Mouse (Mus musculus): Measurements from ENCODE around the gene Slc41a2. TPM values are rescaled to one million over a fixed set of nuclear protein-coding genes. Genes with fewer than 3 reads are reported as not detected.

Slc41a2 gene
- polyA plus RNA-seq, 1 experiment from 2014 or later = 1.6 TPM

DNA sequence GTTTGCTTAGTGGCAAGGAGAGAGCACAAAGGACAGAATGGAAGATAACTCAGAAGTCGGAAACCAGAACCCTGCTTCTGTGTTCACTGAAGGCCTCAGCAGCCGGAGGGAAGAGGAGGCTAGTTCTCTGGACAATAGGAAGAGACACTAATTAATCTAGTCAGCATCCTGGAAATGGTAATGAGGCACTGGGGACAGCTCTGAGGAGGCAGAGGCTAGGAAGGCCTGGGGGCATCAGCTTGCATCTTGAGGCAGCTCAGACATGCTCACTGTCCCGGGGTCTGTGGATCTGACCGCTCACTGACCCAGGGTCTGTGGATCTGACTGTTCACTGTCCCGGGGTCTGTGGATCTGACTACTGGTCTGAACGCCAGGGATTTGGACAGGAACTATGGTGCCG, 92.0 kb downstream of the Slc41a2 start:
- H3K27me3 ChIP-seq (replicated peaks; ENCODE audit: control insufficient read depth, insufficient read depth, low read length) = no peaks in the 10 kb centered on the region; the same call in 1 of the 2 replicates
- H3K9me3 ChIP-seq (ENCODE audit: control insufficient read depth, low read length) = no peaks in the 10 kb centered on the region
- no peak overlapping the region for H3K9ac ChIP-seq (ENCODE audit: low read length)
- WGBS = 75% methylated on average over 7 of the region's 7 CpGs
- no peak overlapping the region for H3K27ac ChIP-seq (ENCODE audit: low read depth)
- no peak overlapping the region for H3K4me2 ChIP-seq (ENCODE audit: low read length)
- no peak overlapping the region for H3K4me3 ChIP-seq (ENCODE audit: low read depth, low read length)
- no peaks in the 10 kb centered on the region for H3K4me1 ChIP-seq (replicated peaks; ENCODE audit: control insufficient read depth, insufficient read depth, low read length)
- no peak for DNase-seq (ENCODE audit: low spot score)
- ATAC-seq (replicated peaks; ENCODE audit: low FRiP score, low TSS enrichment, low read depth) = no peak
- H3K36me3 ChIP-seq (ENCODE audit: control insufficient read depth, insufficient read depth, low read length) = no peaks in the 10 kb centered on the region

DNA sequence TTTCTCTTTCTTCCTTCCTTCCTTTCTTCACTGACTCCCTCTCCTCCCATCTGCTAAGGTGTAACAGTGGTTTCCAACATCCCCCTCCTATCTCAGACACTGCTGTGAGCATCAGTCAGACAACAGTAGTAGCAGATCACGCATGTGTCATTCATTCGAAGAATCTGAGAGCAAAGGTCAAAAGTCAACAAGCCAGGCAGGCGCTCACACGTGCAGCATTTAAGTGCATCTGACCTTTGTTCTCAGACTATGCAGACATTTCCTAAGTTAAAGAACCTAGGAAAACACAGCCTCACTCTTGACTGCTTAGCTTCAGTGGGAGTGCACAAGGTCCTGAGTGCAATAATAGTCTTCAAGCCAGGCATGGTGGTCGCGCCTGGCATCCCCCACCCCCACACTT, 93.6 kb downstream of the Slc41a2 start:
- WGBS = 33% methylated on average over 6 of the region's 6 CpGs
- H3K4me3 ChIP-seq (ENCODE audit: low read depth, low read length) = no peak overlapping the region
- DNase-seq (ENCODE audit: low spot score) (no peak), ATAC-seq (replicated peaks; ENCODE audit: low FRiP score, low TSS enrichment, low read depth) (no peak)
- H3K27me3 ChIP-seq (replicated peaks; ENCODE audit: control insufficient read depth, insufficient read depth, low read length) = no peaks in the 10 kb centered on the region; the same call in 1 of the 2 replicates
- H3K4me2 ChIP-seq (ENCODE audit: low read length) = no peak overlapping the region
- no peaks in the 10 kb centered on the region for H3K36me3 ChIP-seq (ENCODE audit: control insufficient read depth, insufficient read depth, low read length)
- no peak overlapping the region for H3K27ac ChIP-seq (ENCODE audit: low read depth)
- H3K9me3 ChIP-seq (ENCODE audit: control insufficient read depth, low read length) = no peaks in the 10 kb centered on the region
- no peak overlapping the region for H3K9ac ChIP-seq (ENCODE audit: low read length)
- H3K4me1 ChIP-seq (replicated peaks; ENCODE audit: control insufficient read depth, insufficient read depth, low read length) = no peaks in the 10 kb centered on the region

DNA sequence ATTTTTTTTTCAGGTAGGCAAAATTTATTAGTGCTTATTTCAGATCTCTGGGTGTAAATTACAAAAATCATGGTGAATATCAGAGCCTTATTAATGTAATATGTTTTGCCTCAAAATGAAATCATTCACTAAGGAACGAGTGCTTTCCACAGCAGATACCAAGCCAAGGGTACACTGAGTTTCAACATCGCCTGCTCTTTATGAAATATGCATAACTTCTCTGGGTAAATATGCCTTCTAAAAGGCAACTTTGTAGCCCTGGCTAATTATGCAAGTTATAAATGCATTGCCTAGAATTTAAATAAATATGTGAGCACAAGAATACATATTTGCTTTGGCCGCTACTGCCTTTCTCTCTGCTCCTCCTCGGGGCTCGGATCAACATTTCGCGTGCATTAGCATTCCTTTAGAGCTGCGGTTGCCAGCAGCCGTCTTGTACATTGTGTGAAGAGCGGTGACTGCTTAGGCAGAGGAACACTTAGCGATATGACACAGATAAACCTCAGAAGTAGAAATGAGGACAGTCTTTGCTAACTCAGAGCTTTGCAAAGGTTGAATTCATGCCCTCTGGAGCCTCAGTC, 95.5 kb downstream of the Slc41a2 start:
- DNase-seq (ENCODE audit: low spot score) (no peak), ATAC-seq (replicated peaks; ENCODE audit: low FRiP score, low TSS enrichment, low read depth) (no peak)
- H3K27ac ChIP-seq (ENCODE audit: low read depth) = no peak overlapping the region
- H3K27me3 ChIP-seq (replicated peaks; ENCODE audit: control insufficient read depth, insufficient read depth, low read length) = no peaks in the 10 kb centered on the region; the same call in 1 of the 2 replicates
- no peak overlapping the region for H3K9ac ChIP-seq (ENCODE audit: low read length)
- H3K9me3 ChIP-seq (ENCODE audit: control insufficient read depth, low read length) = no peaks in the 10 kb centered on the region
- 53% methylated on average over 11 of the region's 11 CpGs for WGBS
- H3K36me3 ChIP-seq (ENCODE audit: control insufficient read depth, insufficient read depth, low read length) = no peaks in the 10 kb centered on the region
- no peaks in the 10 kb centered on the region for H3K4me1 ChIP-seq (replicated peaks; ENCODE audit: control insufficient read depth, insufficient read depth, low read length)
- H3K4me2 ChIP-seq (ENCODE audit: low read length) = no peak overlapping the region
- no peak overlapping the region for H3K4me3 ChIP-seq (ENCODE audit: low read depth, low read length)

DNA sequence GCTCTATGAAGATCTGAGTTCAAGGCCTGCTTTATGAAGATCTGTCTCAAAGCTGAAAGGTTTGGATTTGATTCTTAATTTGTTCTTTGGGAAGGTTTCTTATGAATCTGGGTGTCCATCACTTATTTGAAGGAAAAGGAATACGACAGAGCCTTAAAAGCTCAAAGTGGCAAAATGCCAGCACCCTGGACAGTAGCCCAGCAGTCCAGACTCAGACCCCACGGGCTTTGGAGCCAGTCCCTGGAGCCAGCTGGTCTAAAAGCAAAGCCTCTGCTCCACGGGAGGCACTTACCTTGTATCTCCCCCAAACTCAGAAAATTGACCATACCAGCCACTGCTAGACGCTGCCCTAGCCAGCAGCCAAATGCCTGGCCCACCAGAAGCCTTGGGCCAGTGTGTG, 103.3 kb downstream of the Slc41a2 start:
- Histone ChIP-seq H3K4me2 (ENCODE audit: low read length) (no peak overlapping the region), H3K27me3 (replicated peaks; ENCODE audit: control insufficient read depth, insufficient read depth, low read length) (no peaks in the 10 kb centered on the region), H3K4me1 (replicated peaks; ENCODE audit: control insufficient read depth, insufficient read depth, low read length) (no peaks in the 10 kb centered on the region), H3K36me3 (ENCODE audit: control insufficient read depth, insufficient read depth, low read length) (no peaks in the 10 kb centered on the region), H3K4me3 (ENCODE audit: low read depth, low read length) (no peak overlapping the region), H3K9me3 (ENCODE audit: control insufficient read depth, low read length) (no peaks in the 10 kb centered on the region), H3K9ac (ENCODE audit: low read length) (no peak overlapping the region), H3K27ac (ENCODE audit: low read depth) (no peak overlapping the region)
- ATAC-seq (replicated peaks; ENCODE audit: low FRiP score, low TSS enrichment, low read depth) (no peak), DNase-seq (ENCODE audit: low spot score) (no peak)
- WGBS = 49% methylated on average over 4 of the region's 4 CpGs

DNA sequence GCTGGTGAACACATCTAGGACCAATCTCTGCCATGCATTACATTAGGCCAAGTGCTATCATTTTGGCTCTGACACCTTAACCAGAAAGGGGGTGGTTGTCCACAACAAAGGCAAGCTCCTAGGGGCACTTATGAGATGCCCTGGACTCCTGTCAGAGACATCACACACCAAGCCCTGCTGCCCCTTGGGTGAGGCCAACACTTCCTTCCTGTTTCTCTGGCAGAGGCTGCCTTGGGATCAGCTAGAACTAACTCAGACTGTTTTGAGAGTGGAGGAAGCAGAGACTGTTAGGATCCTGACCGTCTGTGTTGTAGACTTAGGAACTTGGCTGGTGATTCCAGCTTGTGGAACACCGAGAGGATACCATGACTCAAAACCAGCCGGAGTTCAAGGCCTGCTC, 103.7 kb downstream of the Slc41a2 start:
- no peak for ATAC-seq (replicated peaks; ENCODE audit: low FRiP score, low TSS enrichment, low read depth)
- Histone ChIP-seq H3K36me3 (ENCODE audit: control insufficient read depth, insufficient read depth, low read length) (no peaks in the 10 kb centered on the region), H3K4me2 (ENCODE audit: low read length) (no peak overlapping the region), H3K27ac (ENCODE audit: low read depth) (no peak overlapping the region), H3K27me3 (replicated peaks; ENCODE audit: control insufficient read depth, insufficient read depth, low read length) (no peaks in the 10 kb centered on the region), H3K4me3 (ENCODE audit: low read depth, low read length) (no peak overlapping the region), H3K9me3 (ENCODE audit: control insufficient read depth, low read length) (no peaks in the 10 kb centered on the region), H3K4me1 (replicated peaks; ENCODE audit: control insufficient read depth, insufficient read depth, low read length) (no peaks in the 10 kb centered on the region), H3K9ac (ENCODE audit: low read length) (no peak overlapping the region)
- 84% methylated on average over 3 of the region's 3 CpGs for WGBS
- DNase-seq (ENCODE audit: low spot score) = no peak

DNA sequence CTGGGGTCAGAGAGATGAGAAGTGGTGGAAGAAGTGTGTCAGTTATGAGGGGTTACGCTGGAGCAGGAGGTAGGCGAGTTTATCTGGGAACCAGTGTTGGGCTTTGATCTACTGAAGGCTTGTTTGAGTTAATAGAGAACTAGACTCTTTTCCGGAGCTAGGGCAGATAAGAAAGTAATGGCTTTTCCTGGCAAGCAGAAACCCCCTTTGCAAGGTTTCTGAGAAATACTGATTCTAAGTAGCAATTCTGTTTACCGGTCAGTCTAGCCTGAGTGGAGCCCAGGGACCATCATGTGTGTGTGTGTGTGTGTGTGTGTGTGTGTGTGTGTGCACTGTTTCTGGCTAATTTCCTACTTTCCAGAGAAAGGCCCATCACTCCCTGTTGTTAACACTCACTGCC, 109.1 kb downstream of the Slc41a2 start:
- WGBS = 68% methylated on average over 4 of the region's 4 CpGs
- H3K4me1 ChIP-seq (replicated peaks; ENCODE audit: control insufficient read depth, insufficient read depth, low read length) = no peaks in the 10 kb centered on the region
- DNase-seq (ENCODE audit: low spot score) = no peak
- no peaks in the 10 kb centered on the region for H3K27me3 ChIP-seq (replicated peaks; ENCODE audit: control insufficient read depth, insufficient read depth, low read length)
- no peak overlapping the region for H3K4me3 ChIP-seq (ENCODE audit: low read depth, low read length)
- no peak for ATAC-seq (replicated peaks; ENCODE audit: low FRiP score, low TSS enrichment, low read depth)
- no peak overlapping the region for H3K27ac ChIP-seq (ENCODE audit: low read depth)
- H3K4me2 ChIP-seq (ENCODE audit: low read length) = no peak overlapping the region
- no peak overlapping the region for H3K9ac ChIP-seq (ENCODE audit: low read length)
- H3K36me3 ChIP-seq (ENCODE audit: control insufficient read depth, insufficient read depth, low read length) = no peaks in the 10 kb centered on the region
- no peaks in the 10 kb centered on the region for H3K9me3 ChIP-seq (ENCODE audit: control insufficient read depth, low read length)

DNA sequence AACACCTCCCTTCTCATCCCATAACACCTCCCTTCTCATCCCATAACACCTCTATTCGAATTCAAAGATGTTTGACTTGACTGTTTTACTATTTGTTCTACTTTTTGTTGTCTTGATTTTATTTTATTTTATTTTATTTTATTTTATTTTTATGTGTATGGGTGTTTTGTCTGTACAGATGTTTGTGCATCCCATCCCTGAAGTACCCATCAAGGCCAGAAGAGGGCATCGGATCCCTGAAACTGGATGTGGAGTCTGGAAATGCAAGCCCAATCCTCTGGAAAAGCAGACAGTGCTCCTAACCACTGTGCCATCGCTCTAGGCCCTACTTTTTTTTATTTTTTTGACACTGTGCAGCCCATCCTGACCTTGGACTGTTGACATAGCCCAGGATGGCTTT, 112.7 kb downstream of the Slc41a2 start:
- no peak overlapping the region for H3K4me2 ChIP-seq (ENCODE audit: low read length)
- H3K4me1 ChIP-seq (replicated peaks; ENCODE audit: control insufficient read depth, insufficient read depth, low read length) = no peaks in the 10 kb centered on the region
- no peaks in the 10 kb centered on the region for H3K27me3 ChIP-seq (replicated peaks; ENCODE audit: control insufficient read depth, insufficient read depth, low read length)
- no peak for ATAC-seq (replicated peaks; ENCODE audit: low FRiP score, low TSS enrichment, low read depth)
- H3K9me3 ChIP-seq (ENCODE audit: control insufficient read depth, low read length) = no peaks in the 10 kb centered on the region
- H3K4me3 ChIP-seq (ENCODE audit: low read depth, low read length) = no peak overlapping the region
- no peaks in the 10 kb centered on the region for H3K36me3 ChIP-seq (ENCODE audit: control insufficient read depth, insufficient read depth, low read length)
- WGBS = 39% methylated on average over 3 of the region's 3 CpGs
- peak; percentile 70 for DNase-seq (ENCODE audit: low spot score)
- H3K9ac ChIP-seq (ENCODE audit: low read length) = no peak overlapping the region
- H3K27ac ChIP-seq (ENCODE audit: low read depth) = no peak overlapping the region

DNA sequence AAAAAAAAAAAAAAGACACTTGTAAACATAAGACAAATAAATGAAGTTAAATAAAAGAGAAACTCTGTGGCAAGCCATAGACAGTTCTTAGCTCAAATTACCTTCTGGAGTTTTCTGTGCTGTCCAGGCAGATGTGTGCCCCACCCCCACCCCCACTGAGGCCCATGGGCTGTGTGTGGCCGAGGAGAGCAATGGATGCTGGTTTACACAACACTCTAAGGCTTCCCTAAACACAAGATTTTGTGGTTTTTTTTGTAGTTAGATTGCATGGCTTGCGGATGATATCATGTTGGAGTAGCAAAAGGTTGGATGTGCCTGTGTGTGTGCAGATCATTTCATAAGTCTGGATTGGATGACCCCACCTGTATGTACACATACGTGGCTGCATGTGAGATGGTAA, 116.8 kb downstream of the Slc41a2 start:
- Histone ChIP-seq H3K9ac (ENCODE audit: low read length) (no peak overlapping the region), H3K36me3 (ENCODE audit: control insufficient read depth, insufficient read depth, low read length) (no peaks in the 10 kb centered on the region), H3K4me3 (ENCODE audit: low read depth, low read length) (no peak overlapping the region), H3K27me3 (replicated peaks; ENCODE audit: control insufficient read depth, insufficient read depth, low read length) (no peaks in the 10 kb centered on the region), H3K27ac (ENCODE audit: low read depth) (no peak overlapping the region), H3K4me2 (ENCODE audit: low read length) (no peak overlapping the region), H3K4me1 (replicated peaks; ENCODE audit: control insufficient read depth, insufficient read depth, low read length) (no peaks in the 10 kb centered on the region), H3K9me3 (ENCODE audit: control insufficient read depth, low read length) (no peaks in the 10 kb centered on the region)
- DNase-seq (ENCODE audit: low spot score) = no peak
- 77% methylated on average over 3 of the region's 3 CpGs for WGBS
- no peak for ATAC-seq (replicated peaks; ENCODE audit: low FRiP score, low TSS enrichment, low read depth)

DNA sequence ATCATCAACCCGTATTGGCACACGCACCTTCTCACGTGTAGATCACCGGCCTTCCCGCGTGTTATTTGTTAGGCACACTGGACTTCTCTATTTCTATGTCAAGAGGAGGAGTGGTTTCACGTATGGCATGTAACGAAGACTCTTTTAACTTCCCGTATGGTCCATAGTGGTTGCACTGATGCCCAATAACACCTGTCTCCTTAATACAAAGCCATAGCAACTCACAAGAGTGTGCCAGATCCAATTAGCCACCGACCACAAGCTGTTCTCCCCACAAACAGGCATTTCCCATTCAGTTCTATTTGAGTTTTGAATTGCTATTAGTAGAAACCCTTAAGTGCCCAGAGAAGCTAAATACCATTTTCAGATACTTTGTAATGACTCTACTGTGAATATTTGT, 117.5 kb downstream of the Slc41a2 start:
- H3K9ac ChIP-seq (ENCODE audit: low read length) = no peak overlapping the region
- no peak overlapping the region for H3K4me3 ChIP-seq (ENCODE audit: low read depth, low read length)
- 85% methylated on average over 10 of the region's 10 CpGs for WGBS
- no peaks in the 10 kb centered on the region for H3K27me3 ChIP-seq (replicated peaks; ENCODE audit: control insufficient read depth, insufficient read depth, low read length)
- no peaks in the 10 kb centered on the region for H3K36me3 ChIP-seq (ENCODE audit: control insufficient read depth, insufficient read depth, low read length)
- ATAC-seq (replicated peaks; ENCODE audit: low FRiP score, low TSS enrichment, low read depth) (no peak), DNase-seq (ENCODE audit: low spot score) (no peak)
- H3K4me1 ChIP-seq (replicated peaks; ENCODE audit: control insufficient read depth, insufficient read depth, low read length) = no peaks in the 10 kb centered on the region
- H3K4me2 ChIP-seq (ENCODE audit: low read length) = no peak overlapping the region
- H3K27ac ChIP-seq (ENCODE audit: low read depth) = no peak overlapping the region
- no peaks in the 10 kb centered on the region for H3K9me3 ChIP-seq (ENCODE audit: control insufficient read depth, low read length)
